Mouse (Mus musculus) forebrain, postnatal 0 days (tissue): ENCODE data around the gene Cdc37. TPM values are rescaled to one million over a fixed set of nuclear protein-coding genes. Genes with fewer than 3 reads are reported as not detected.
A peak's percentile ranks its signal among the peaks of the same experiment; 100 is the strongest.
"Not testable (repeated sequence)": the region's sequence is repeated elsewhere in the genome, so short reads cannot be mapped to it uniquely, and the experiment has no call there.

Experiments used
- ATAC-seq: fragments of 200-750 bp; cut with Nextera tagmentation; 2 replicates; pipeline ENCODE4 v1.8.0; 2017; ENCODE audit warnings: mild to moderate bottlenecking, moderate library complexity
- DNase-seq: peaks from one replicate; pipeline ENCODE4 v3.0.0-alpha.2; 2015
- H3K27ac ChIP-seq: fragments of 300-500 bp; sonication (generic); 2 replicates; pipeline ENCODE4 v1.5.1; 2014; ENCODE audit warnings: low read depth, mild to moderate bottlenecking, antibody characterized with exemption, low read length, moderate library complexity, mixed read lengths
- H3K27me3 ChIP-seq: fragments of 300-500 bp; sonication (generic); 2 replicates; pipeline ENCODE4 v1.6.1; 2014; ENCODE audit warnings: mild to moderate bottlenecking, low read length, mixed read lengths; ENCODE audit not compliant: insufficient read depth
- H3K36me3 ChIP-seq: fragments of 300-500 bp; sonication (generic); 2 replicates; pipeline ENCODE4 v1.6.1; 2014; ENCODE audit warnings: mild to moderate bottlenecking, moderate library complexity; ENCODE audit not compliant: insufficient read depth
- H3K4me1 ChIP-seq: fragments of 300-500 bp; sonication (generic); 2 replicates; pipeline ENCODE4 v1.6.1; 2014; ENCODE audit warnings: antibody characterized with exemption; ENCODE audit not compliant: insufficient read depth
- H3K4me2 ChIP-seq: fragments of 300-500 bp; sonication (generic); 2 replicates; pipeline ENCODE4 v1.6.1; 2014; ENCODE audit warnings: low read depth, mild to moderate bottlenecking, moderate library complexity
- H3K4me3 ChIP-seq: fragments of 300-500 bp; sonication (generic); 2 replicates; pipeline ENCODE4 v1.5.1; 2014; ENCODE audit warnings: low read depth, low read length, mixed read lengths
- H3K9ac ChIP-seq: fragments of 300-500 bp; sonication (generic); 2 replicates; pipeline ENCODE4 v1.6.1; 2014; ENCODE audit warnings: mild to moderate bottlenecking
- H3K9me3 ChIP-seq: fragments of 300-500 bp; sonication (generic); 2 replicates; pipeline ENCODE4 v1.6.1; 2016; ENCODE audit warnings: low read length
- CTCF ChIP-seq: sonication (generic); IDR thresholded peaks from 2 replicates; pipeline ENCODE4 v1.5.1; 2016; ENCODE audit warnings: antibody characterized with exemption, control low read depth, low read depth
- WGBS: fragments of 180-500 bp; shearing (Covaris S2); extraction: QIAGEN DNeasy Blood & Tissue Kit; methylation state at CpG from one replicate; pipeline ENCODE4 v1.1.7; 2014; 5-methylcytosine and 5-hydroxymethylcytosine counted together
- polyA plus RNA-seq: library from polyadenylated mRNA; unstranded; fragments of >200 nt; fragmentation: Nextera tagmentation; extraction: Ambion mirVana; gene quantifications from 2 replicates; pipeline ENCODE4 v1.2.1, GENCODE M21; 2015
- total RNA-seq: library from RNA; depleted of rRNA; stranded (reverse); fragments of >200 nt; gene quantifications from 2 replicates; pipeline ENCODE4 v1.2.3, GENCODE M21; 2014; rRNA removed

Cdc37 gene
- total RNA-seq: 39.5 and 42.1 TPM in 2 replicates
- 186 and 191 TPM in 2 replicates for polyA plus RNA-seq

DNA sequence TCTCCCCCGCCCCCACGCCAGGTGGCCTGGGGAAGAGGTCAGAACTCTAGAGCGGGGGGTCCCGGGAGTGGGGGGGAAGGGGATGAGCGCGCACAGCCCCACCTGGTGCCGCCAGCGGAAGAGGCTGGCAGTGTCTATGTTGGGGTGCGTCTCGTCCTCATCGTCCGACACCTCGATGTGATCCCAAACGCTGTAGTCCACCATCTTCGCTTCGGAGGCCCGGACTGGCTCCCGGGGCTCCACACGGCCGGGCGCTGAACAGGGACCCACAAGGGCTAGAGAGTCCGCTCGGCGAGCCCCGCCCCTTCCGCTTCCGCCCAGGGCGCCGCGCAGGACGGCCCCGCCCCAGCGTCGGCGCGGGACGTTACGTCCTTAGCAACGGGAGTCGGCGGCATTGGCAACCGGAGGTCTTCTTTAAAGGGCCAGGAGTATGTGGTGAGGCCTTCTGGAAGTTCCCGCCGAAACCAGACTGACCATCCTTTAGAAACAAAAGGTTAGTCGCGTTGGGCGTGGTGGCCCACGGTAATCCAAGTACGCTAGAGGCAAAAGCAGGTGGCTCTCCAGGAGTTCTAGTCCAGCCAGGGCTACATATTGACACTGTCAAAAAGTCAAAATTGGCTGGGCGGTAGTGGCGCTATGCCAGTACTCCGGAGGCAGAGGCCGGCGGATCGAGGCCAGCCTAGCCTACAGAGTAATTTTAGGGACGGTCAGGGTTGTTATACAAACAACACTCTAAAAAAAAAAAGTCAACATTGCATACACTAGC, at the start of gene Cdc37:
Gene Cdc37, minus strand, starts transcription at position 329 of the 766 bp plus-strand sequence.
- H3K27ac ChIP-seq: peak within 1 kb of the TSS; percentile 81
- peak within 1 kb of the TSS; percentile 80 for H3K4me3 ChIP-seq
- H3K4me2 ChIP-seq: peak within 1 kb of the TSS; percentile 64
- DNase-seq (peak; percentile 96), ATAC-seq (peak; percentile 99)
- H3K36me3 ChIP-seq: peaks cover 13% of the 10 kb centered on the region
- no peaks in the 10 kb centered on the region for H3K27me3 ChIP-seq
- 3% methylated on average over 56 of the region's 56 CpGs for WGBS
- no peaks in the 10 kb centered on the region for H3K9me3 ChIP-seq
- H3K4me1 ChIP-seq: peaks cover 10% of the 10 kb centered on the region
- H3K9ac ChIP-seq: peak within 1 kb of the TSS; percentile 82
- TF ChIP-seq CTCF: no peak

DNA sequence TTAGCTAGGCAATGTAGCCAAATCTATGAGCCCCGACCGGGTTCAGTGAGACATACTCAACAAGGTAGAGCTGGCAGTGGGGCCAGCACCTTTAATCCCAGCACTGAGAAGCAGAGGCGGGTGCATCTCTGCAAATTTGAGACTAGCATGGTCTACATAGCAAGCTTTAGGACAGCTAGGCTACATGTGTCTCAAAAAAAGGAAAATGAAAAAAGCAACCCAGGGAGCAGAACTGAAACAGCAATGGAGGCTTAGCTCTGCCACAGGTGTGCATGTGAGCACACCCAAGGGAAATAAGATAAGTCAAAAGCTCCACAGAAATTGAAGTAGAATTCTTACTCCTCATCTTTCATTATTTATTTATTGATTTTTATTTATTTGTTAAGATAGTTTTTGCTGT, 49.2 kb upstream of the Cdc37 start:
- Histone ChIP-seq H3K4me2 (no peak overlapping the region), H3K4me3 (no peak overlapping the region), H3K4me1 (peaks cover 4% of the 10 kb centered on the region; the same call in 1 of the 2 replicates), H3K36me3 (peaks cover 16% of the 10 kb centered on the region; the same call in 1 of the 2 replicates), H3K27me3 (no peaks in the 10 kb centered on the region), H3K9me3 (no peaks in the 10 kb centered on the region), H3K9ac (no peak overlapping the region), H3K27ac (no peak overlapping the region)
- TF ChIP-seq CTCF: no peak
- no peak for DNase-seq
- ATAC-seq: no peak
- WGBS: 78% methylated on average over 3 of the region's 3 CpGs

DNA sequence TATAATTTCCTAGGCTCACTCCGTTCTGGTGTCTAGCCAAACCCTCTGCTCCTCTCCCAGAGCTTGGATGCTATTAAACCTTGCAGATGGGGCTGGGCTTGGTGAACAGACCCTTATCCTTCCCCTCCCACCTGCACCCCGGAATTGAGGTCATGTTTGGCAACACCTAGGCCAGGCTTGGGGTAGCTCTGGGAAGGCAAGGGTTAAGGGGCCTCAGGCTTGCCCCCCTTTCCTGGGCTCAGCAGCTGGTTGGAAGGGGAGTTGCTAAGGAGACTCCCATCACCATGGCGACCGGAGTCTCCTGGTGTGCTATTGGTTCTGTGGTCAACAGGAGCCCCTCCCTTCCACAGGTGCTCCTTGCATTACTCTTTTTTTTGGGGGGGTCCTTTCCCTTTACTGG, 48.2 kb upstream of the Cdc37 start:
- 3% methylated on average over 4 of the region's 4 CpGs for WGBS
- peak overlapping the region; percentile 72; the same call in 1 of the 2 replicates for H3K27ac ChIP-seq
- no peak for TF ChIP-seq CTCF
- ATAC-seq (peak; percentile 88), DNase-seq (peak; percentile 92)
- H3K4me3 ChIP-seq: peak overlapping the region; percentile 72
- H3K27me3 ChIP-seq: no peaks in the 10 kb centered on the region
- peaks cover 4% of the 10 kb centered on the region; the same call in 1 of the 2 replicates for H3K4me1 ChIP-seq
- H3K36me3 ChIP-seq: peaks cover 15% of the 10 kb centered on the region; the same call in 1 of the 2 replicates
- H3K9ac ChIP-seq: peak overlapping the region; percentile 75
- no peaks in the 10 kb centered on the region for H3K9me3 ChIP-seq
- peak overlapping the region; percentile 85 for H3K4me2 ChIP-seq

DNA sequence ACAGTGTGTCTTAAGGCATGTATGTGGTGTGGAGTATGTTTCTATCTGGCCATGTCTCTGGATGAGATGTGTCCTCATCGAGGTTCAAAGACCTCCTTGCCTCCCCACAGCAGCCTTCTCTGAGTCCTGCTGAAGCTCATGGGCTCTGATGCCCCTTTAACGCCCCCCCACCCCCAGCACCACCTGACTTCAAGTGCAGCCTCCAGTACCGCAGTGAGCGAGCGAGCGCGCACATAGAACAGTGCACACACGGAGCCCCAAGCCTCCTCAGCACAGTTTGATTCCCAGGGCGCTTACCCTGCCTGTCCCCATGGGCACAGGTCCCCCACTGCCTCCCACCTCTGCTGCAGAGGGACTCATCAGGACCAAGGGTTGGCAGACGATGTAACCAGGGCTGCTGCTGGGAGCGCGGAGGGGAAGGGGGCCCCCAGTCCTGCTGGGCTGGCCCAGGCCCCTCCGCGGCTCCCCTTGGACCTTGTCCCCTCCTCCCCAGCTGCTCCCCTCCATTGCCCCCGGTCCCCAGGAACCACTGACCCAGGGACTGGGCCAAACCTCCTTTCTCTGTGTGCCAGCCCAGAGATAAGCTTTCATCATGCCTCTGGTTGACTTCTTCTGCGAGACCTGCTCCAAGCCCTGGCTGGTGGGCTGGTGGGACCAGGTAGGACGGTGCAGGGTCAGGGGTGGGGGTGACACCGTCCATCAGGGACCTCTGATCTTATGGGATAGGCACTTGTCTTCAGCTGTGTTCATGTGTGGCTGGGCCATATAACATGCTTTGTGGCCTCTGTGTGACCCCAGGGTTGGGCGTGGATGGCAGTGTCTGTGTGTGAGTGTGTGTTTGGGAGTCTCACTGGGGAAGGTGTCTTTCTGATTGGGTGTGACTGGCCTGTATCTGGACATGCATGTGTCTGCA, 47.0 kb upstream of the Cdc37 start:
- H3K4me1 ChIP-seq: peaks cover 4% of the 10 kb centered on the region; the same call in 1 of the 2 replicates
- H3K27ac ChIP-seq: peak overlapping the region; percentile 75
- H3K27me3 ChIP-seq: no peaks in the 10 kb centered on the region
- TF ChIP-seq CTCF: no peak
- peak overlapping the region; percentile 75 for H3K9ac ChIP-seq
- H3K36me3 ChIP-seq: peaks cover 15% of the 10 kb centered on the region; the same call in 1 of the 2 replicates
- H3K4me3 ChIP-seq: peak overlapping the region; percentile 72
- peak; percentile 91 for ATAC-seq
- H3K4me2 ChIP-seq: peak overlapping the region; percentile 85
- DNase-seq: peak; percentile 81
- H3K9me3 ChIP-seq: no peaks in the 10 kb centered on the region
- WGBS: 18% methylated on average over 17 of the region's 19 CpGs

DNA sequence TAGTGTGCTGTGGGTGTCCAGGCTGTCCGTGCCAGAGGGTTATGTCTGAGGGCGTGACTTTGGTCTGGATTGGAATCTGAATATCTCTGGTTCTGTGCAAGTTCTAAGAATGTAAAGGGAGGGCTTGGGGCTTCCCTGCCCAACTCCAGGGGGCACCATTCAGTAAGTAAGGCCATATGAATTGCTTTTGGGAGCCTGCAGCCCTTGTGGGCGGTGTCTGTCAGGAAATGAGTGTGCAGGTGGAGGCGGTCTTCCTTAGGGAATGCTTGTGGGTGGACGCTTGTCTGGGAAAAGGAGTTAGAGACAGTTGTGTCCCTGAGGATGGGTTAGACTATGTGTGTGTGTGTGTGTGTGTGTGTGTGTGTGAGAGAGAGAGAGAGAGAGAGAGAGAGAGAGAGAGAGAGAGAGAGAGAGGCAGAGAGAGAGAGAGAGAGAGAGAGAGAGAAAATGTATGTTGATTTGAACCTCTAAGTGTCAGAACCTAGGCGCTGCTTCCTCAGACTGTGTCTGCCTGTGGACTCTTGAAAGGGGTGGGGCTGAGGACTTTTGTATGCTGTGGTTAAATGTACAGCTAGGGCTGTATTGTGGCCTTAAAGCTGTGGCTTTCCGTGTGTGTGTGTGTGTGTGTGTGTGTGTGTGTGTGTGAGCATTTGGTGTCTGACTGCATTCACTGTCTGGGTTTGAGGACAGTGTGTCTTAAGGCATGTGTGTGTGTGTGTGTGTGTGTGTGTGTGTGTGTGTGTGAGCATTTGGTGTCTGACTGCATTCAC, 46.1 kb upstream of the Cdc37 start:
- not testable (repeated sequence) for H3K27ac ChIP-seq, H3K9me3 ChIP-seq, H3K4me1 ChIP-seq, H3K9ac ChIP-seq, H3K27me3 ChIP-seq, H3K36me3 ChIP-seq
- peak overlapping the region; percentile 72; the same call in 1 of the 2 replicates for H3K4me3 ChIP-seq
- peak; percentile 22; the same call in 1 of the 2 replicates for TF ChIP-seq CTCF
- peak overlapping the region; percentile 85; the same call in 1 of the 2 replicates for H3K4me2 ChIP-seq
- DNase-seq (peak; percentile 12), ATAC-seq (peak; percentile 14)
- 48% methylated on average over 7 of the region's 7 CpGs for WGBS

DNA sequence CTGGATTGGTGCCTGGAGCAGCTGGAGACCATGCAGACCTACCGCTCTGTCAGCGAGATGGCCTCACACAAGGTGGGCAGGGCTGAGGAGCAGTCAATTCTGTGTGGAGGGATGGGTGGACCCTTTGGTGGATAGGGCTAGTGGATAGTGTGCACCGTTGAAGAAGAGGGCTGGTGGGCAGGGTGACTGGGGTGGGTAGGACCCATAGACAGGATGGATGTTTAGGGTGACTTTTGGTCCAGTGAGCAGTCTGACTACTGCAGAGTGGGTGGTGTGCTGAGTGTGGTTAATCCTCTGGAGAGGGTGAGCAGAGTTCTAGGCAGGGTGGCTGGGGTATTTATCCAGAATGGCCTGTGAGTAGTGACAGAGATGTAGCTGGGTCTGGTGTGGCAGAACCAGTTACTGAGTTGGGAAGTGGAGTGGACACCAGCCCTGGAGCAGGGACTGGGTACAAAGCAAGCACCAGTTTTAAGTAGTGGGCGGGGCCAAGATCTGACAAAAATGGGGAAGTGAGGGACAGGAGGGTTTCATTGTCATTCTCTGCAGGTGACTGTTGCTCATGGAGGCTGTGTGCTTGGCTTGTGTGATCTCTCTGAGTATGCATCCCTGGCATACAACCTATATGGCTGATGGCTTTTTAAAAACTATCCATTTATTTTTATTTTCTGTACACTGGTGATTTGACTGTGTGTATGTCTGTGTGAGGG, 45.2 kb upstream of the Cdc37 start:
- no peaks in the 10 kb centered on the region for H3K27me3 ChIP-seq
- DNase-seq (no peak), ATAC-seq (no peak)
- WGBS: 64% methylated on average over 4 of the region's 4 CpGs
- H3K4me2 ChIP-seq: no peak overlapping the region
- no peak overlapping the region for H3K4me3 ChIP-seq
- H3K4me1 ChIP-seq: peaks cover 4% of the 10 kb centered on the region; the same call in 1 of the 2 replicates
- H3K9me3 ChIP-seq: no peaks in the 10 kb centered on the region
- TF ChIP-seq CTCF: no peak
- H3K9ac ChIP-seq: no peak overlapping the region
- H3K27ac ChIP-seq: no peak overlapping the region
- no peaks in the 10 kb centered on the region for H3K36me3 ChIP-seq
